Mouse (Mus musculus) CH12.LX (cell line): ENCODE measurements at regions not wholly inside any gene's neighbourhood (a gene's known extent, or its start where the extent isn't known, plus 50 kb on each side); places are given as distances from the start of the nearest gene placed in this dataset.

ENCODE experiments used
- DNase-seq: peaks from one replicate; pipeline ENCODE4 v3.0.0-alpha.2; 2013; ENCODE audit errors: extremely low read depth
- H3K27ac ChIP-seq: 2 replicates; pipeline ENCODE4 v1.5.1; 2012; ENCODE audit warnings: low read depth, mild to moderate bottlenecking, control low read depth, moderate library complexity; ENCODE audit not compliant: insufficient read depth
- H3K27me3 ChIP-seq: replicated peaks from 2 replicates; pipeline ENCODE3; 2012; ENCODE audit warnings: inconsistent platforms
- H3K36me3 ChIP-seq, 2 experiments: replicated peaks in 1 of 2; 2 replicates each; pipeline versions ENCODE3 to v1.6.1; 2012; ENCODE audit warnings: inconsistent platforms in 1 of 2, low read length in 1 of 2, mild to moderate bottlenecking in 1 of 2, mixed read lengths in 1 of 2, moderate library complexity in 1 of 2; ENCODE audit not compliant: control insufficient read depth in 1 of 2, insufficient read depth in 1 of 2
- H3K4me1 ChIP-seq, 2 experiments: 2 replicates each; pipeline ENCODE4 v1.6.1; 2012; ENCODE audit warnings: inconsistent platforms in 1 of 2, moderate library complexity in 1 of 2; ENCODE audit not compliant: insufficient read depth in 2 of 2, control insufficient read depth in 1 of 2
- H3K4me2 ChIP-seq: 2 replicates; pipeline ENCODE4 v1.6.1; 2012; ENCODE audit warnings: low read depth, mild to moderate bottlenecking, control low read depth; ENCODE audit not compliant: poor library complexity, insufficient read depth, severe bottlenecking
- H3K4me3 ChIP-seq, 3 experiments: fragments of 150-350 bp in 1 of 3; sonication (generic) in 1 of 3; replicated peaks in 1 of 3; 2 replicates each; pipeline versions ENCODE3 to v1.5.1; 2011 to 2012; ENCODE audit warnings: low read depth in 2 of 3, low read length in 2 of 3, mild to moderate bottlenecking in 2 of 3, moderate library complexity in 2 of 3, control low read depth in 1 of 3, improper control_type of control experiment in 1 of 3, inconsistent platforms in 1 of 3, mixed read lengths in 1 of 3; ENCODE audit not compliant: poor library complexity in 1 of 3
- H3K79me2 ChIP-seq: replicated peaks from 2 replicates; pipeline ENCODE4 v1.6.1; 2012; ENCODE audit warnings: mild to moderate bottlenecking, moderate library complexity; ENCODE audit not compliant: control insufficient read depth, poor library complexity, insufficient read depth, severe bottlenecking; ENCODE audit errors: extremely low read depth
- H3K9ac ChIP-seq: 2 replicates; pipeline ENCODE4 v1.6.1; 2012; ENCODE audit warnings: low read depth, mild to moderate bottlenecking, control low read depth, moderate library complexity; ENCODE audit not compliant: insufficient read depth
- H3K9me3 ChIP-seq: replicated peaks from 2 replicates; pipeline ENCODE3; 2012; ENCODE audit warnings: low read length, inconsistent platforms, mixed read lengths
- CHD2 ChIP-seq: IDR thresholded peaks from 2 replicates; pipeline ENCODE4 v1.6.1; 2011; ENCODE audit warnings: low read length, improper control_type of control experiment
- CTCF ChIP-seq, 2 experiments: IDR thresholded peaks in 1 of 2; conservative IDR thresholded peaks in 1 of 2; 2 replicates each; pipeline ENCODE4 v1.5.1; 2011 to 2012; ENCODE audit warnings: low read depth in 2 of 2, low read length in 2 of 2, improper control_type of control experiment in 1 of 2, inconsistent platforms in 1 of 2, mild to moderate bottlenecking in 1 of 2, moderate library complexity in 1 of 2
- E2F4 ChIP-seq: IDR thresholded peaks from 2 replicates; pipeline ENCODE4 v1.6.1; 2011; ENCODE audit warnings: low read depth, low read length, improper control_type of control experiment; ENCODE audit not compliant: insufficient replicate concordance
- ELF1 ChIP-seq: IDR thresholded peaks from 2 replicates; pipeline ENCODE4 v1.6.1; 2014; ENCODE audit warnings: low read depth, mild to moderate bottlenecking, inconsistent platforms, low read length, improper control_type of control experiment
- EP300 ChIP-seq: IDR thresholded peaks from 2 replicates; pipeline ENCODE4 v1.6.1; 2011; ENCODE audit warnings: low read length, improper control_type of control experiment
- ETS1 ChIP-seq: conservative IDR thresholded peaks from 2 replicates; pipeline ENCODE4 v1.6.1; 2012; ENCODE audit warnings: low read depth, mild to moderate bottlenecking, inconsistent platforms, low read length, improper control_type of control experiment, moderate library complexity
- HCFC1 ChIP-seq: IDR thresholded peaks from 2 replicates; pipeline ENCODE4 v1.6.1; 2012; ENCODE audit warnings: low read depth, mild to moderate bottlenecking, inconsistent platforms, low read length, improper control_type of control experiment
- JUN ChIP-seq: IDR thresholded peaks from 2 replicates; pipeline ENCODE4 v1.6.1; 2011; ENCODE audit warnings: low read depth, mild to moderate bottlenecking, low read length, improper control_type of control experiment, moderate library complexity; ENCODE audit not compliant: insufficient read depth
- JUND ChIP-seq: conservative IDR thresholded peaks from 2 replicates; pipeline ENCODE4 v1.6.1; 2011; ENCODE audit warnings: low read depth, low read length, improper control_type of control experiment
- MAX ChIP-seq: IDR thresholded peaks from 2 replicates; pipeline ENCODE4 v1.6.1; 2011; ENCODE audit warnings: low read length, improper control_type of control experiment
- MEF2A ChIP-seq: IDR thresholded peaks from 2 replicates; pipeline ENCODE4 v1.6.1; 2014; ENCODE audit warnings: low read depth, mild to moderate bottlenecking, inconsistent platforms, low read length, improper control_type of control experiment, borderline replicate concordance
- MYC ChIP-seq: IDR thresholded peaks from 2 replicates; pipeline ENCODE4 v1.6.1; 2011; ENCODE audit warnings: low read depth, mild to moderate bottlenecking, improper control_type of control experiment, low read length
- NELFE ChIP-seq: IDR thresholded peaks from 2 replicates; pipeline ENCODE4 v1.6.1; 2011; ENCODE audit warnings: low read depth, low read length, improper control_type of control experiment
- NRF1 ChIP-seq: IDR thresholded peaks from 2 replicates; pipeline ENCODE4 v1.6.1; 2014; ENCODE audit warnings: low read depth, mild to moderate bottlenecking, inconsistent platforms, low read length, improper control_type of control experiment, moderate library complexity
- PAX5 ChIP-seq: IDR thresholded peaks from 2 replicates; pipeline ENCODE4 v1.6.1; 2012; ENCODE audit warnings: low read length, inconsistent platforms, mixed read lengths
- POLR2AphosphoS2 ChIP-seq: IDR thresholded peaks from 2 replicates; pipeline ENCODE4 v1.6.1; 2011; ENCODE audit warnings: low read depth, low read length, improper control_type of control experiment
- SIN3A ChIP-seq: IDR thresholded peaks from 2 replicates; pipeline ENCODE4 v1.6.1; 2012; ENCODE audit warnings: low read length, improper control_type of control experiment, inconsistent platforms
- SMC3 ChIP-seq: IDR thresholded peaks from 2 replicates; pipeline ENCODE4 v1.6.1; 2011; ENCODE audit warnings: low read depth, low read length, improper control_type of control experiment
- TBP ChIP-seq: conservative IDR thresholded peaks from 2 replicates; pipeline ENCODE4 v1.6.1; 2011; ENCODE audit warnings: low read depth, low read length, improper control_type of control experiment
- TCF12 ChIP-seq: IDR thresholded peaks from 2 replicates; pipeline ENCODE4 v1.6.1; 2014; ENCODE audit warnings: low read depth, mild to moderate bottlenecking, inconsistent platforms, low read length, improper control_type of control experiment
- USF1 ChIP-seq: IDR thresholded peaks from 2 replicates; pipeline ENCODE4 v1.6.1; 2014; ENCODE audit warnings: low read depth, mild to moderate bottlenecking, inconsistent platforms, low read length, improper control_type of control experiment
- ZC3H11A ChIP-seq: IDR thresholded peaks from 2 replicates; pipeline ENCODE4 v1.6.1; 2012; ENCODE audit warnings: low read depth, mild to moderate bottlenecking, inconsistent platforms, low read length, improper control_type of control experiment
- ZNF384 ChIP-seq: IDR thresholded peaks from 2 replicates; pipeline ENCODE4 v1.6.1; 2012; ENCODE audit warnings: low read depth, low read length, improper control_type of control experiment, inconsistent platforms
- dilution Hi-C: fragments of 300-500 bp; cut with MboI; formaldehyde crosslinking; loops from 2 replicates; pipeline ENCODE4 v1.14.3; 2020; ENCODE audit warnings: low sequenced_read_pairs; ENCODE audit not compliant: extremely low pct_unique_long_range_greater_than_20kb, extremely low pct_ligation_motif_present
- in situ Hi-C: fragments of 300-500 bp; cut with MboI; formaldehyde crosslinking; loops from 3 replicates; pipeline ENCODE4 v1.14.3; 2019; ENCODE audit warnings: low sequenced_read_pairs, low pct_ligation_motif_present, low pct_unique_long_range_greater_than_20kb, mixed read lengths

DNA sequence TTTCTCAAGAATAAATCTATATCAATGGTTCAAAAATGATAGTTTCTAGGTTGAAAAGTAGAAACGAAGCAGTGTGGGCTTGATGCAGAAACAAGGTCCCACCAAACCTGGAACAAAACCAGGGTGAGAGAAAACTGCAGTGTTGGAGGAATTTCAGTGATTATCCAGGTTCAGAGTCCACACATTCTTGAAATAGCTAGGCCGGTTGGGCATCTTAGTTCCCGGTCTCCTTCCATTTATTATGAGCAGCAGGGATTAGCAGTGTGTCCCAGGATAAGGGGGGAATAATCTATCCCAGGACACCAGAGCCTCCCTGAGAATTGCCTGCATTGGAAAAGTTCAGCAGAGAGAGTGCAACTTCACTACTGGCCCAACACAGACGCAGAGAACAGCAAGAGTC, 108.5 kb upstream of the L3mbtl3 start:
- H3K79me2 ChIP-seq = no peaks in the 10 kb centered on the region
- H3K4me3 ChIP-seq = no peak overlapping the region
- H3K4me2 ChIP-seq = no peak overlapping the region
- H3K27ac ChIP-seq = no peak overlapping the region
- no peaks in the 10 kb centered on the region for H3K27me3 ChIP-seq
- no peak for DNase-seq
- no peak for TF ChIP-seq CTCF (conservative IDR thresholded peaks at IDR 0.05 in 1 of 2, IDR thresholded peaks at IDR 0.05 in 1 of 2; ENCODE audit: low read depth in 2 of 2, low read length in 2 of 2)
- TF ChIP-seq PAX5 = no peak
- no peak for TF ChIP-seq HCFC1
- TF ChIP-seq MEF2A = no peak
- dilution Hi-C loops (no loop called here), in situ Hi-C loops (loop anchor here (25.0 kb wide), 1 partner anchor 403 kb away; no protein-coding TSS in a partner anchor)
- no peaks in the 10 kb centered on the region for H3K36me3 ChIP-seq
- no peaks in the 10 kb centered on the region for H3K9me3 ChIP-seq
- no peak overlapping the region for H3K9ac ChIP-seq
- H3K4me1 ChIP-seq = no peaks in the 10 kb centered on the region

DNA sequence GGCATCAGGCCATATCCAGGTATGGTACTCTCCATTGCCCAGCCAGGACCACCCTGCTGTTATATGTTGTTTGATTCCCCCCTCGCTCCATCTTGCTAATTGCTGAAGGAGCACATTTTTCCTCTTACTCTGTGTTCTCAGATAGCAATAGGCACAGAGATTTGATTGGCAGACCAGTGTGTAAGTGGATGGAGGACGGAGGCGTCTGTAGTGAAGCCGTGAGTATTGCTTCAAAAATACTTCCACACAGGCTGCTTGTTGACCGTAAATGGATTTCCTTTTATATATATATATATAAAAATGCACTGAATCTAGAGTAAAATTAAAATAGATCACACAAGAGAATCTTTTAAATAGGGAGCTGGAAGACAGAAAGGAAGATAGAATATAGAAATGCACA, 115.6 kb upstream of the L3mbtl3 start:
- in situ Hi-C loops = loop anchor here (25.0 kb wide), 1 partner anchor 396 kb away; no protein-coding TSS in a partner anchor

GRCm38 (mm10) chr10:26492146-26492545, 116.4 kb upstream of the L3mbtl3 start:
- dilution Hi-C loops (no loop called here), in situ Hi-C loops (loop anchor here (25.0 kb wide), 1 partner anchor 395 kb away; no protein-coding TSS in a partner anchor)
- H3K4me3 ChIP-seq = no peak overlapping the region
- H3K27me3 ChIP-seq = no peaks in the 10 kb centered on the region
- no peaks in the 10 kb centered on the region for H3K4me1 ChIP-seq
- no peaks in the 10 kb centered on the region for H3K9me3 ChIP-seq
- H3K4me2 ChIP-seq = peak overlapping the region; percentile 24; the same call in 1 of the 2 replicates
- TF ChIP-seq ZC3H11A = no peak
- TF ChIP-seq SMC3 = no peak
- TF ChIP-seq NRF1 = no peak
- TF ChIP-seq POLR2AphosphoS2 = no peak
- TF ChIP-seq TCF12 = no peak
- no peak for TF ChIP-seq SIN3A
- no peak for TF ChIP-seq ELF1
- no peak for TF ChIP-seq TBP
- TF ChIP-seq ZNF384 = no peak
- TF ChIP-seq MEF2A = no peak
- TF ChIP-seq HCFC1 = no peak
- TF ChIP-seq NELFE = no peak
- TF ChIP-seq USF1 = no peak
- no peak for TF ChIP-seq EP300
- TF ChIP-seq E2F4 = no peak
- TF ChIP-seq JUND = no peak
- TF ChIP-seq, all 38 proteins: peak for 0
- Histone ChIP-seq H3K36me3 (peaks cover 2 to 5% of the 10 kb centered on the region in 2 experiments), H3K9ac (no peak overlapping the region), H3K79me2 (peaks cover 2% of the 10 kb centered on the region; the same call in 1 of the 2 replicates), H3K27ac (no peak overlapping the region)
- no peak for DNase-seq

More for the DNA sequence above, 115.6 kb upstream of the L3mbtl3 start:
- Histone ChIP-seq H3K4me2 (no peak overlapping the region), H3K4me1 (no peaks in the 10 kb centered on the region), H3K36me3 (peaks cover 2 to 4% of the 10 kb centered on the region in 2 experiments), H3K9ac (no peak overlapping the region), H3K27me3 (no peaks in the 10 kb centered on the region), H3K27ac (no peak overlapping the region), H3K4me3 (no peak overlapping the region), H3K9me3 (no peaks in the 10 kb centered on the region), H3K79me2 (peaks cover 2% of the 10 kb centered on the region; the same call in 1 of the 2 replicates)
- no peak for DNase-seq
- TF ChIP-seq TCF12 (no peak), MAX (no peak), E2F4 (no peak), CHD2 (no peak), ZC3H11A (no peak), JUND (no peak), HCFC1 (no peak), POLR2AphosphoS2 (no peak), JUN (no peak), USF1 (no peak), ZNF384 (no peak), MEF2A (no peak), ETS1 (no peak), MYC (no peak)
- dilution Hi-C loops = no loop called here
